Mouse (Mus musculus) brain, embryonic 14.5 days (tissue): Measurements from ENCODE around the gene Snai3.

Experiments
- CTCF ChIP-seq: fragments of 200-500 bp; IDR thresholded peaks from 2 replicates; pipeline ENCODE4 v1.5.1; 2012; ENCODE audit warnings: inconsistent platforms, mild to moderate bottlenecking, moderate library complexity, borderline replicate concordance; ENCODE audit not compliant: insufficient read depth, insufficient read length; ENCODE audit errors: extremely low read depth
- POLR2A ChIP-seq: fragments of 200-500 bp; IDR thresholded peaks from 2 replicates; pipeline ENCODE4 v1.6.1; 2012; ENCODE audit warnings: mild to moderate bottlenecking, inconsistent platforms, borderline replicate concordance; ENCODE audit not compliant: poor library complexity, insufficient read depth, insufficient read length, severe bottlenecking; ENCODE audit errors: extremely low read depth

- TF ChIP-seq CTCF = no peak
- TF ChIP-seq POLR2A = no peak
These were observed 18.2 kb downstream of the Snai3 start for GRCm38 (mm10) chr8:122442356-122442755.
